In genomic region chr11:78534516-78534915, GRCm38 (mm10) we compare ENCODE assay signal across 8 mouse cellular contexts. TPM values are rescaled to one million over a fixed set of nuclear protein-coding genes. Genes with fewer than 3 reads are reported as not detected.
DNase-seq lines count a peak whose midpoint lies in the region; ATAC-seq lines count a peak whose summit lies in the region.
"Had no signal": no experiment of that assay in that cellular context is flagged by ENCODE, and none has a peak within 500 bp of the region (broad histone marks: within the 10 kb centered on the region; RNA-seq: fewer than 3 reads in every experiment).

No protein-coding gene starts in this region.

- H3K27ac ChIP-seq in neural tube, embryonic 12.5 days: no peak overlapping the region
- no peak overlapping the region for H3K27ac ChIP-seq in forebrain, embryonic 16.5 days (ENCODE audit: low read length)
- H3K27ac ChIP-seq in liver, embryonic 15.5 days (replicated peaks): no peak overlapping the region

- no peak for DNase-seq in neural tube, embryonic 10.5 days (ENCODE audit: extremely low spot score, low spot score)
- no peak for DNase-seq in ovary, postnatal 14 days (ENCODE audit: low spot score)
- no peak for DNase-seq in natural killer cell, adult 2 months (ENCODE audit: low spot score in 2 of 2)
- DNase-seq in urinary bladder, postnatal 10 days (ENCODE audit: low spot score): no peak
- DNase-seq: thymus, adult 18-20 months had no signal

- no peaks in the 10 kb centered on the region for H3K9me3 ChIP-seq in neural tube, embryonic 12.5 days
- no peaks in the 10 kb centered on the region for H3K9me3 ChIP-seq in forebrain, embryonic 16.5 days (ENCODE audit: control insufficient read depth, low read length)
- H3K9me3 ChIP-seq in liver, embryonic 15.5 days (replicated peaks): no peaks in the 10 kb centered on the region

- H3K4me2 ChIP-seq in neural tube, embryonic 12.5 days (replicated peaks): peak overlapping the region; percentile 78
- H3K4me2 ChIP-seq in forebrain, embryonic 16.5 days (ENCODE audit: low read length): peak overlapping the region; percentile 80
- H3K4me2 ChIP-seq in liver, embryonic 15.5 days: peak overlapping the region; percentile 95

- 94% methylated on average over 4 of the region's 4 CpGs for WGBS in neural tube, embryonic 12.5 days
- WGBS in forebrain, embryonic 16.5 days: 87% methylated on average over 4 of the region's 4 CpGs
- WGBS in liver, embryonic 15.5 days (ENCODE audit: insufficient replicate concordance): 61% methylated on average over 4 of the region's 4 CpGs

- ATAC-seq in neural tube, embryonic 12.5 days (ENCODE audit: low FRiP score, low read depth): no peak
- no peak for ATAC-seq in forebrain, embryonic 16.5 days
- no peak for ATAC-seq in liver, embryonic 15.5 days (ENCODE audit: insufficient read depth)

- no peak overlapping the region for H3K4me3 ChIP-seq in neural tube, embryonic 12.5 days
- H3K4me3 ChIP-seq in forebrain, embryonic 16.5 days (replicated peaks; ENCODE audit: low read length): peak overlapping the region; percentile 69
- H3K4me3 ChIP-seq in liver, embryonic 15.5 days (replicated peaks): no peak overlapping the region; the same call in 1 of the 2 replicates

- peaks cover 21% of the 10 kb centered on the region for H3K4me1 ChIP-seq in neural tube, embryonic 12.5 days
- H3K4me1 ChIP-seq in forebrain, embryonic 16.5 days (replicated peaks; ENCODE audit: control insufficient read depth, insufficient read depth, low read length): peaks cover 26% of the 10 kb centered on the region
- peaks cover 45% of the 10 kb centered on the region for H3K4me1 ChIP-seq in liver, embryonic 15.5 days (replicated peaks)

- no peak overlapping the region for H3K9ac ChIP-seq in neural tube, embryonic 12.5 days
- H3K9ac ChIP-seq in forebrain, embryonic 16.5 days (replicated peaks; ENCODE audit: low read depth, low read length): no peak overlapping the region
- no peak overlapping the region for H3K9ac ChIP-seq in liver, embryonic 15.5 days

- no peaks in the 10 kb centered on the region for H3K27me3 ChIP-seq in neural tube, embryonic 12.5 days (replicated peaks)
- H3K27me3 ChIP-seq in forebrain, embryonic 16.5 days (replicated peaks; ENCODE audit: control insufficient read depth, insufficient read depth, low read length): no peaks in the 10 kb centered on the region
- no peaks in the 10 kb centered on the region for H3K27me3 ChIP-seq in liver, embryonic 15.5 days

- peaks cover 26% of the 10 kb centered on the region for H3K36me3 ChIP-seq in neural tube, embryonic 12.5 days
- H3K36me3 ChIP-seq in forebrain, embryonic 16.5 days (ENCODE audit: control insufficient read depth, insufficient read depth): peaks cover 7% of the 10 kb centered on the region; the same call in 1 of the 2 replicates
- H3K36me3 ChIP-seq in liver, embryonic 15.5 days (replicated peaks): peaks cover 16% of the 10 kb centered on the region

RNA-seq across cellular contexts. Expression of gene Tnfaip1, which starts 1.6 kb away (rescaled TPM):
- 53.5 and 58.0 TPM in 2 replicates for polyA plus RNA-seq in neural tube, embryonic 12.5 days (2016; fragmentation: Nextera tagmentation; extraction: Ambion mirVana)
- 71.5 and 71.8 TPM in 2 replicates for polyA plus RNA-seq in forebrain, embryonic 16.5 days (2015; fragmentation: Nextera tagmentation; extraction: Ambion mirVana)
- 14.9 and 17.1 TPM in 2 replicates for polyA plus RNA-seq in liver, embryonic 15.5 days (2015; fragmentation: Nextera tagmentation; extraction: Ambion mirVana)

RNA-seq across cellular contexts. Expression of gene Ift20, which starts 1.6 kb away (rescaled TPM):
- polyA plus RNA-seq in neural tube, embryonic 12.5 days (2016; fragmentation: Nextera tagmentation; extraction: Ambion mirVana): 102 and 110 TPM in 2 replicates
- polyA plus RNA-seq in forebrain, embryonic 16.5 days (2015; fragmentation: Nextera tagmentation; extraction: Ambion mirVana): 111 and 117 TPM in 2 replicates
- 57.7 and 66.1 TPM in 2 replicates for polyA plus RNA-seq in liver, embryonic 15.5 days (2015; fragmentation: Nextera tagmentation; extraction: Ambion mirVana)

RNA-seq across cellular contexts. Expression of gene Tmem97, which starts 16.1 kb away (rescaled TPM):
- 39.5 and 40.7 TPM in 2 replicates for polyA plus RNA-seq in neural tube, embryonic 12.5 days (2016; fragmentation: Nextera tagmentation; extraction: Ambion mirVana)
- polyA plus RNA-seq in forebrain, embryonic 16.5 days (2015; fragmentation: Nextera tagmentation; extraction: Ambion mirVana): 31.1 and 34.9 TPM in 2 replicates
- polyA plus RNA-seq in liver, embryonic 15.5 days (2015; fragmentation: Nextera tagmentation; extraction: Ambion mirVana): 101 and 112 TPM in 2 replicates

RNA-seq across cellular contexts. Expression of gene Poldip2, which starts 22.5 kb away (rescaled TPM):
- 184 and 186 TPM in 2 replicates for polyA plus RNA-seq in neural tube, embryonic 12.5 days (2016; fragmentation: Nextera tagmentation; extraction: Ambion mirVana)
- 209 and 214 TPM in 2 replicates for polyA plus RNA-seq in forebrain, embryonic 16.5 days (2015; fragmentation: Nextera tagmentation; extraction: Ambion mirVana)
- polyA plus RNA-seq in liver, embryonic 15.5 days (2015; fragmentation: Nextera tagmentation; extraction: Ambion mirVana): 61.4 and 66.3 TPM in 2 replicates

RNA-seq across cellular contexts. Expression of gene Tmem199, which starts 22.5 kb away (rescaled TPM):
- polyA plus RNA-seq in neural tube, embryonic 12.5 days (2016; fragmentation: Nextera tagmentation; extraction: Ambion mirVana): 88.4 and 93.1 TPM in 2 replicates
- 78.8 and 86.3 TPM in 2 replicates for polyA plus RNA-seq in forebrain, embryonic 16.5 days (2015; fragmentation: Nextera tagmentation; extraction: Ambion mirVana)
- 20.0 and 20.4 TPM in 2 replicates for polyA plus RNA-seq in liver, embryonic 15.5 days (2015; fragmentation: Nextera tagmentation; extraction: Ambion mirVana)
